Mouse (Mus musculus) olfactory bulb, adult 2 months (tissue): ENCODE measurements at regions not wholly inside any gene's neighbourhood (a gene's known extent, or its start where the extent isn't known, plus 50 kb on each side); places are given as distances from the start of the nearest gene placed in this dataset.

ENCODE experiments used
- CTCF ChIP-seq: fragments of 200-500 bp; IDR thresholded peaks from 2 replicates; pipeline ENCODE4 v1.5.1; 2012; ENCODE audit warnings: low read depth, mild to moderate bottlenecking, low read length, moderate library complexity; ENCODE audit not compliant: insufficient read depth
- POLR2A ChIP-seq: fragments of 200-500 bp; IDR thresholded peaks from 2 replicates; pipeline ENCODE4 v1.6.1; 2012; ENCODE audit warnings: mild to moderate bottlenecking, low read depth, low read length, moderate library complexity; ENCODE audit not compliant: insufficient read depth

- TF ChIP-seq CTCF (no peak), POLR2A (no peak)
Measured at GRCm38 (mm10) chr16:31579318-31579717, 83.9 kb upstream of the Dlg1 start.
